Mouse (Mus musculus) layer of hippocampus, adult 8-10 months (tissue): Measurements from ENCODE around the gene Vmn1r19. TPM values are rescaled to one million over a fixed set of nuclear protein-coding genes. Genes with fewer than 3 reads are reported as not detected.
"Not testable (repeated sequence)": the region's sequence is repeated elsewhere in the genome, so short reads cannot be mapped to it uniquely, and the experiment has no call there.

Source experiments
- DNase-seq, 2 experiments: peaks; one replicate each; pipeline ENCODE4 v3.0.0; 2022; ENCODE audit warnings: low spot score in 2 of 2
- total RNA-seq, 4 experiments: library from RNA; stranded (reverse); gene quantifications; 2 replicates each; pipeline ENCODE4 v1.2.4; 2022

The Vmn1r19 gene
- not detected for total RNA-seq

- not testable (repeated sequence) for DNase-seq
These were observed at the start of gene Vmn1r19 for GRCm38 (mm10) chr6:57403480-57403879. Gene Vmn1r19, plus strand, starts transcription at chr6:57403780.

- no peak for DNase-seq
These were observed 46.7 kb upstream of the Vmn1r19 start for GRCm38 (mm10) chr6:57356864-57357263.

- DNase-seq = no peak
These were observed 40.0 kb upstream of the Vmn1r19 start, which contains the start of gene Vmn1r17 for GRCm38 (mm10) chr6:57363627-57364026. Gene Vmn1r17, minus strand, starts transcription at chr6:57363727.

GRCm38 (mm10) chr6:57365866-57366265 lies 37.7 kb upstream of the Vmn1r19 start:
- DNase-seq = not testable (repeated sequence)

- no peak for DNase-seq
These were observed 36.1 kb upstream of the Vmn1r19 start for GRCm38 (mm10) chr6:57367496-57367895.

GRCm38 (mm10) chr6:57395683-57396082 lies 7.9 kb upstream of the Vmn1r19 start, which contains the start of gene Vmn1r18:
Gene Vmn1r18, minus strand, starts transcription at chr6:57395783.
- DNase-seq = no peak

GRCm38 (mm10) chr6:57428630-57429029 lies 25.1 kb downstream of the Vmn1r19 start, which contains the start of gene Vmn1r20:
Gene Vmn1r20, plus strand, starts transcription at chr6:57428930.
- DNase-seq = no peak

DNA sequence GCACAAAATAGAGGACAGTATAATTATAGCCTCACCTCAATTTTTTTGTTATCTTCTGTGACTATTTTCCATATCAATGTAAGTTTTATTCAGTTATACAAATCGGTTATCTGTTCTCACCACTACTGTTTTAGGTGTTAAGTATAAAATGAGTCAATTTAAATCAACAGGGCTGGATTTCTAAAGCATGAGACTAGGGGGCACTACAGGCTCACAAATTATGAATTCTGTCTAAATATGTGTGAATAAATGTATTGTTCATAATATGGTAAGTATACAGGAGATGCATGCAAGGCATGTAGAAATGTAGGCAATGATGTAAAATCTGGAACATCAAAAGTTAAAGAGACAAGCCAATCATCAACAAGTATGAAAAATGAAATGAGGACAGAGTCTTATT lies 27.6 kb downstream of the Vmn1r19 start:
- no peak for DNase-seq

Other genes with a start within 250 kb of the Vmn1r19 start
- gene Vmn1r12, start 246.9 kb upstream of the Vmn1r19 start, total RNA-seq = under 1 TPM in 1 of 4 experiments, not detected in 3; 0.06 TPM
- not detected for gene Vmn1r13, start 200.5 kb upstream of the Vmn1r19 start, total RNA-seq
- not detected for gene Vmn1r14, start 172.1 kb upstream of the Vmn1r19 start, total RNA-seq
- not detected for gene Vmn1r15, start 145.8 kb upstream of the Vmn1r19 start, total RNA-seq
- not detected for gene Vmn1r16, start 74.3 kb upstream of the Vmn1r19 start, total RNA-seq
- not detected for gene Vmn1r17, start 40.1 kb upstream of the Vmn1r19 start, total RNA-seq
- gene Vmn1r18, start 8.0 kb upstream of the Vmn1r19 start, total RNA-seq = not detected
- not detected for gene Vmn1r20, start 25.1 kb downstream of the Vmn1r19 start, total RNA-seq
- 10 to 100 TPM; 71.1 to 92.2 (median 79.2) TPM for gene Ppm1k, start 131.7 kb downstream of the Vmn1r19 start, total RNA-seq
- gene Herc6, start 177.2 kb downstream of the Vmn1r19 start, total RNA-seq = 10 to 100 TPM in 3 of 4 experiments, 1 to 10 TPM in 1; 9.7 to 13.5 (median 11.4) TPM